Mouse (Mus musculus) myocyte (in vitro differentiated cells): ENCODE measurements around the gene Emc10.

Experiments used
- CEBPB ChIP-seq: IDR thresholded peaks from 2 replicates; pipeline ENCODE4 v1.6.1; 2011; ENCODE audit warnings: mild to moderate bottlenecking, moderate library complexity; ENCODE audit not compliant: poor library complexity, insufficient read depth, severe bottlenecking
- E2F4 ChIP-seq: IDR thresholded peaks from one replicate; pipeline ENCODE4 v1.6.1; 2011; ENCODE audit warnings: mild to moderate bottlenecking, control low read depth, moderate library complexity; ENCODE audit not compliant: insufficient read depth
- MYOD1 ChIP-seq, 3 experiments: IDR thresholded peaks; one replicate each; pipeline ENCODE4 v1.6.1; 2011; ENCODE audit warnings: control low read depth in 2 of 3, low read depth in 2 of 3, mild to moderate bottlenecking in 2 of 3, moderate library complexity in 1 of 3; ENCODE audit not compliant: insufficient read length in 2 of 3, control insufficient read depth in 1 of 3
- POLR2A ChIP-seq: IDR thresholded peaks from one replicate; pipeline ENCODE4 v1.6.1; 2011; ENCODE audit warnings: low read depth, mild to moderate bottlenecking, control low read depth, moderate library complexity; ENCODE audit not compliant: insufficient read length
- POLR2AphosphoS2 ChIP-seq: IDR thresholded peaks from one replicate; pipeline ENCODE4 v1.6.1; 2011; ENCODE audit warnings: low read depth, control low read depth; ENCODE audit not compliant: insufficient read length
- TCF12 ChIP-seq: IDR thresholded peaks from one replicate; pipeline ENCODE4 v1.6.1; 2011; ENCODE audit warnings: mild to moderate bottlenecking, control low read depth; ENCODE audit not compliant: poor library complexity, insufficient read depth, severe bottlenecking

GRCm38 (mm10) chr7:44490281-44490680 is 6.0 kb downstream of the Emc10 start:
- no peak for TF ChIP-seq POLR2A
- no peak for TF ChIP-seq MYOD1 (IDR thresholded peaks at IDR 0.05; ENCODE audit: control insufficient read depth in 1 of 3, insufficient read length in 2 of 3, low read depth in 2 of 3)
- TF ChIP-seq CEBPB, result no peak
- TF ChIP-seq POLR2AphosphoS2, result no peak
- TF ChIP-seq TCF12, result no peak
- no peak for TF ChIP-seq E2F4
